Mouse (Mus musculus) brain, embryonic 14.5 days (tissue): ENCODE measurements around the gene Ugt1a6a.

Experiments
- CTCF ChIP-seq: fragments of 200-500 bp; IDR thresholded peaks from 2 replicates; pipeline ENCODE4 v1.5.1; 2012; ENCODE audit warnings: inconsistent platforms, mild to moderate bottlenecking, moderate library complexity, borderline replicate concordance; ENCODE audit not compliant: insufficient read depth, insufficient read length; ENCODE audit errors: extremely low read depth
- POLR2A ChIP-seq: fragments of 200-500 bp; IDR thresholded peaks from 2 replicates; pipeline ENCODE4 v1.6.1; 2012; ENCODE audit warnings: mild to moderate bottlenecking, inconsistent platforms, borderline replicate concordance; ENCODE audit not compliant: poor library complexity, insufficient read depth, insufficient read length, severe bottlenecking; ENCODE audit errors: extremely low read depth

DNA sequence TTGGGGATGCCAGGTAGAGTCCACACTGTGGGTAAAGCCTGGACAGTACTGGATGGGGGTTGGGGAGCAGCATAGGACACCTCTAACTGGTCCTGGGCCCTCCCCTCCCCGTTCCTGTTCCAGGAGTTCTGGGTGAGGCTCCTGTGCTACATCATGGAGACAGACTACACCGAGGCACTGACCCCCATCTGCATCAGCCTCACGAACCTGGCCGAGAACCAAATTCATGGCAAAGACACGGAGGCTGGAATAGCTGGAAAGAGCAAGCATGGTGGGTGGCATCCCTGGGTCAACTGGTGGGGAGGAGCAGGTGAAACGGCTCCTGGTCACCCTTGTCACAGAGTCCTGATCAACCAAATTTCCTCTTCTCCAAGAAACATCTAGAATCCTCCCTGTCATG lies 104.2 kb downstream of the Ugt1a6a start:
- TF ChIP-seq CTCF (no peak), POLR2A (no peak)
